Mouse (Mus musculus) intestine, embryonic 15.5 days (tissue): ENCODE measurements around the gene N4bp3. TPM values are rescaled to one million over a fixed set of nuclear protein-coding genes. Genes with fewer than 3 reads are reported as not detected.
A peak's percentile ranks its signal among the peaks of the same experiment; 100 is the strongest.

Source experiments
- ATAC-seq: fragments of 200-750 bp; cut with Nextera tagmentation; 2 replicates; pipeline ENCODE4 v1.8.0; 2017; ENCODE audit warnings: moderate TSS enrichment, moderate library complexity
- H3K27ac ChIP-seq: fragments of 300-500 bp; sonication (generic); 2 replicates; pipeline ENCODE4 v1.5.1; 2015; ENCODE audit warnings: mild to moderate bottlenecking, inconsistent platforms
- H3K27me3 ChIP-seq: fragments of 300-500 bp; sonication (generic); replicated peaks from 2 replicates; pipeline ENCODE4 v1.6.1; 2015; ENCODE audit warnings: inconsistent platforms
- H3K36me3 ChIP-seq: fragments of 300-500 bp; sonication (generic); 2 replicates; pipeline ENCODE4 v1.6.1; 2015; ENCODE audit warnings: inconsistent platforms
- H3K4me1 ChIP-seq: fragments of 300-500 bp; sonication (generic); replicated peaks from 2 replicates; pipeline ENCODE4 v1.6.1; 2015; ENCODE audit warnings: inconsistent platforms
- H3K4me2 ChIP-seq: fragments of 300-500 bp; sonication (generic); replicated peaks from 2 replicates; pipeline ENCODE4 v1.6.1; 2015; ENCODE audit warnings: mild to moderate bottlenecking, inconsistent platforms
- H3K4me3 ChIP-seq: fragments of 300-500 bp; sonication (generic); replicated peaks from 2 replicates; pipeline ENCODE4 v1.5.1; 2015; ENCODE audit warnings: inconsistent platforms
- H3K9ac ChIP-seq: fragments of 300-500 bp; sonication (generic); 2 replicates; pipeline ENCODE4 v1.6.1; 2015; ENCODE audit warnings: inconsistent platforms
- H3K9me3 ChIP-seq: fragments of 300-500 bp; sonication (generic); 2 replicates; pipeline ENCODE4 v1.6.1; 2016; ENCODE audit warnings: inconsistent platforms
- WGBS: fragments of 180-500 bp; shearing (Covaris S2); methylation state at CpG from one replicate; pipeline ENCODE4 v1.1.7; 2015; 5-methylcytosine and 5-hydroxymethylcytosine counted together
- polyA plus RNA-seq: library from polyadenylated mRNA; unstranded; fragments of >200 nt; fragmentation: Nextera tagmentation; extraction: Ambion mirVana; gene quantifications from 2 replicates; pipeline ENCODE4 v1.2.1, GENCODE M21; 2015

The N4bp3 gene
- polyA plus RNA-seq, 1 experiment from 2014 or later, result 17.6 TPM

- WGBS, result 43% methylated on average over 11 of the region's 11 CpGs
- peak overlapping the region; percentile 90; the same call in 1 of the 2 replicates for H3K27ac ChIP-seq
- H3K9me3 ChIP-seq, result no peaks in the 10 kb centered on the region
- H3K9ac ChIP-seq, result peak overlapping the region; percentile 67
- H3K27me3 ChIP-seq, result no peaks in the 10 kb centered on the region
- H3K4me3 ChIP-seq, result peak overlapping the region; percentile 78
- H3K4me1 ChIP-seq, result peaks cover 31% of the 10 kb centered on the region
- H3K4me2 ChIP-seq, result peak overlapping the region; percentile 97
- ATAC-seq, result no peak
- H3K36me3 ChIP-seq, result no peaks in the 10 kb centered on the region
Observed at GRCm38 (mm10) chr11:51649111-51649888, 1.3 kb downstream of the N4bp3 start.

DNA sequence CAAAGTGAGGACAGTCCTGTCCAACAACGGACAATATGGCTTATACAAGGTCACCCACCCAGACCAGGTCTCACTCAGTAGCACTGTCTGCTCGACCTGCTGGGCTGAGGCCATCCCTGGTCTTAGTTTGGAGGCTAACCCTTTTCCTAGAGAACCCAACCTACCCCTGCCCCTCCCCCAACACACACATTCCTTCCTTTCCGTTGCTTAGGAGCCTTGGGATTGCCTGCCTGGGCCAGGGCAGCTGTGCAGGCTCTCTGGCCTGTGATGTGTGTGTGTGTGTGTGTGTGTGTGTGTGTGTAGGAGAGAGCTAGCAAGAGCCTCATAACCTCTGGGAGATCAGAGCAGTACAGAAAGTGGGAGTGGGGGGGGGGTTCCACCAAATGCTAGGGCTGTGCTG is 2.1 kb downstream of the N4bp3 start:
- Histone ChIP-seq H3K27me3 (no peaks in the 10 kb centered on the region), H3K4me3 (no peak overlapping the region), H3K9me3 (no peaks in the 10 kb centered on the region), H3K27ac (no peak overlapping the region), H3K9ac (no peak overlapping the region; the same call in 1 of the 2 replicates), H3K4me2 (peak overlapping the region; percentile 97), H3K4me1 (peaks cover 34% of the 10 kb centered on the region), H3K36me3 (no peaks in the 10 kb centered on the region)
- WGBS, result 24% methylated on average over 3 of the region's 3 CpGs
- ATAC-seq, result no peak

DNA sequence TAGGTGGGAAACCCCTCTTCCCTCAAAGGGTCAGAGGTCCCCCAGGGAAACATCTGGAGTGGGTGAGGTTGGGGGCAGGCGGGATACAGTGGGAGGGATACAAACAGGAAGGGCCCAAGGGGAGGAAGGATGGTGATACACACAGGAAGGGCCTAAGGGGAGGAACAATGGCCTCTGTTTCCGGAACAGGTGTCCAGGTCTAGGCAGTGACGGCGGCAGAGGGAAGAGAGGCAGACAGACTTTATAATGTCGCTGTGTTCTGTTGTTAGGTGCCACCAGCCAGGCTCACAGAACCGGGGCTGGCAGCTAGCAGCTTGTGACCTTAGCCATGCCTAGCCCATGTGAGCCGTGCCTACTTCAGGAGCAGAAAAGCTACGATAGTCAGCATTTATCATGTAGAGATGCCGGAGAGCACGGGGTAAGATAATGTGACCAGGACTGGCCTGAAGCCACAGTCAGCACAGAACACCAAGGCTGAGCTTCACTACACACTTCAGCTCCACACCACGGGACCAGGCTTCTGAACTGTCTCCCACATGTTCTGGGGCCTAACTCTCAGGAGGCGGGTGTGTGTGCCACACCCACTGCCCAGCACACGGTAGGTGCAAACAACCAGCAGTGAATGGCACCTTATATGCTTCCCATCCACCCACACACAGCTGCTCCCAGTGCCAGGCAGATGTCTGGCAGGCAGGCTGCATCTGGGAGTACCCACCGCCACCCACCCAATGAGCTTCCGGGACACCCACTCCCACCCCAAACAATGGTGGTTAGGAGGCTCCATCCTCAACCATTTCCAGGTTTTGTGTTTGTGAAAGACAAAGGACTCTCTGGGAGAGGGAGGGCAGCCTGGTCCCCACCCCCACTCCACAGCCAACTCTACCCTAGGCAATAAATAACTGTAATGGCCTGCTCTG is 3.6 kb downstream of the N4bp3 start:
- H3K9me3 ChIP-seq, result no peaks in the 10 kb centered on the region
- H3K4me1 ChIP-seq, result peaks cover 36% of the 10 kb centered on the region
- H3K9ac ChIP-seq, result no peak overlapping the region
- 58% methylated on average over 15 of the region's 15 CpGs for WGBS
- no peaks in the 10 kb centered on the region for H3K27me3 ChIP-seq
- ATAC-seq, result no peak
- peak overlapping the region; percentile 51 for H3K27ac ChIP-seq
- H3K36me3 ChIP-seq, result no peaks in the 10 kb centered on the region; the same call in 1 of the 2 replicates
- H3K4me2 ChIP-seq, result peak overlapping the region; percentile 19; the same call in 1 of the 2 replicates
- H3K4me3 ChIP-seq, result no peak overlapping the region

DNA sequence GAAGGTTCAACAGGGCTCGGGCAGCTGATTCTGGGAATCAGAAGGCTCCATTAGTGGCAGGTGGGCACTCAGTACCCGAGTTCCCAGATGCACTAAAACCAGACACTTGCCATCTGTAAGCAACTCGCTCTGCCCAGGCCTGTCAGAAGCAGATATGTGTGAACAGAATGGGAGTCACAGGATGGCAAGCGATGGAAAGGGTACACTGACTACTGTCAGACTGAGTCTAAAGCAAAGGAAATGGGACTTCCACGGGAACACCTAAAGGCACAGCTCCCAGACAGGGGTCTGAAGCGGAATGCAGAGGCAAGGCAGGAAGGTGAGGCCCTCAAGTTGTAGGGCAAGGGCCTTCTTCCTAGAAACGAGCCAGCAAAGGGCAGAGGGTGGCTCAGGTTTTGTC is 4.4 kb downstream of the N4bp3 start:
- ATAC-seq, result no peak
- peaks cover 36% of the 10 kb centered on the region for H3K4me1 ChIP-seq
- H3K27ac ChIP-seq, result no peak overlapping the region

GRCm38 (mm10) chr11:51645293-51645692 is 5.3 kb downstream of the N4bp3 start:
- no peak overlapping the region for H3K4me3 ChIP-seq
- H3K27me3 ChIP-seq, result no peaks in the 10 kb centered on the region
- H3K36me3 ChIP-seq, result no peaks in the 10 kb centered on the region; the same call in 1 of the 2 replicates
- ATAC-seq, result no peak
- 66% methylated on average over 13 of the region's 13 CpGs for WGBS
- H3K4me1 ChIP-seq, result peaks cover 35% of the 10 kb centered on the region
- no peak overlapping the region for H3K4me2 ChIP-seq
- H3K9ac ChIP-seq, result no peak overlapping the region
- no peak overlapping the region for H3K27ac ChIP-seq
- H3K9me3 ChIP-seq, result no peaks in the 10 kb centered on the region

More for the DNA sequence above, 4.4 kb downstream of the N4bp3 start:
- Histone ChIP-seq H3K9me3 (no peaks in the 10 kb centered on the region), H3K4me3 (no peak overlapping the region), H3K27me3 (no peaks in the 10 kb centered on the region), H3K9ac (no peak overlapping the region), H3K36me3 (no peaks in the 10 kb centered on the region; the same call in 1 of the 2 replicates), H3K4me2 (no peak overlapping the region)
- WGBS, result 79% methylated on average over 7 of the region's 7 CpGs

- H3K9me3 ChIP-seq, result no peaks in the 10 kb centered on the region
- no peak overlapping the region; the same call in 1 of the 2 replicates for H3K4me2 ChIP-seq
- H3K4me1 ChIP-seq, result peaks cover 27% of the 10 kb centered on the region
- no peaks in the 10 kb centered on the region for H3K27me3 ChIP-seq
- no peak overlapping the region for H3K4me3 ChIP-seq
- no peak for ATAC-seq
- H3K27ac ChIP-seq, result no peak overlapping the region
- 85% methylated on average over 16 of the region's 16 CpGs for WGBS
- H3K36me3 ChIP-seq, result no peaks in the 10 kb centered on the region; the same call in 1 of the 2 replicates
- no peak overlapping the region for H3K9ac ChIP-seq
Observed at GRCm38 (mm10) chr11:51644217-51644616, 6.4 kb downstream of the N4bp3 start.

DNA sequence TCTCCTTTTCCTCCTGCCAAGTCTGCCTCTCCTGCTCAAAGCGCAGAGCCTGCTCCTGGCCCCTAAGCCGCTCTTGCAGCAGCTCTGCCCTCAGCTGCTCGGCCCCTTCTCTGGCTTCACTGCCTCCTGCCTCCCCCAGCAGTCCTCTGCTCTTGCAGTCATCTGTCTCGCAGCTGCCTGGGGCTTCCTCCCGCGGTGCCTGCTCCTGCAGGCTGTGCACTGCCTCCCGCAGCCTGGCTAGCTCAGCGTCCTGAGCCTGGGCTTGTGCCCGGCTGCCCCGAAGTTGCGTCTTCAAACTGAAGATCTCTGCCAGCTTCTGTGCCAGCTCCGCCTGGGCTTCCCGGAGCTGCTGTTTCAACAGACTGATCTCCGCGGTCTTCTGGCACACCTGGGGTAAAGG is 6.9 kb downstream of the N4bp3 start:
- Histone ChIP-seq H3K36me3 (no peaks in the 10 kb centered on the region; the same call in 1 of the 2 replicates), H3K4me1 (peaks cover 22% of the 10 kb centered on the region), H3K27me3 (no peaks in the 10 kb centered on the region), H3K4me3 (no peak overlapping the region), H3K4me2 (no peak overlapping the region; the same call in 1 of the 2 replicates), H3K9ac (no peak overlapping the region; the same call in 1 of the 2 replicates), H3K9me3 (no peaks in the 10 kb centered on the region), H3K27ac (no peak overlapping the region)
- ATAC-seq, result no peak
- WGBS, result 53% methylated on average over 15 of the region's 15 CpGs

- Histone ChIP-seq H3K4me2 (no peak overlapping the region), H3K27ac (no peak overlapping the region), H3K9ac (no peak overlapping the region), H3K4me3 (no peak overlapping the region), H3K9me3 (no peaks in the 10 kb centered on the region), H3K36me3 (no peaks in the 10 kb centered on the region; the same call in 1 of the 2 replicates), H3K4me1 (peaks cover 18% of the 10 kb centered on the region), H3K27me3 (no peaks in the 10 kb centered on the region)
- 68% methylated on average over 9 of the region's 9 CpGs for WGBS
- no peak for ATAC-seq
Observed at GRCm38 (mm10) chr11:51643202-51643601, 7.4 kb downstream of the N4bp3 start.

DNA sequence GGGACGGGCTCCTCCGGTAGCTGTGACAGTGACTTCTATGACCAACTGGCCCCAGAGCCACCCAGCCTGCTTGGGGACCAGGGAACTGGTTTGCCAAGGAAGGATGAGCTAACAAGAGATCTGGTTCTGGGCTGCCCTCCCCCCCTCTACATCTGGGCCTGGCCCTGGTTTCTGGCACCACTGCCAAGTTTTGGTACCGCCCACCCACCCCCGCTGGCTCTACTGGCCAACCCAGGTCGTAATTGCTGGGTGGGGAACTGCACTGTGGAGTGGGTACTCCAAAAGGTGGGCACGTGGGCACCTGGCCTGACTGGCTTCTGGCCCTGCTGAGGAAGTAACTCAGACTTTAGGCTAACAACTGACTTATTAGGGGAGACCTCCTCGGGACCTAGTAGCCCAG is 9.9 kb downstream of the N4bp3 start:
- peaks cover 21% of the 10 kb centered on the region for H3K4me1 ChIP-seq
- ATAC-seq, result no peak
- no peaks in the 10 kb centered on the region; the same call in 1 of the 2 replicates for H3K36me3 ChIP-seq
- no peak overlapping the region for H3K4me2 ChIP-seq
- H3K9me3 ChIP-seq, result no peaks in the 10 kb centered on the region
- no peak overlapping the region for H3K4me3 ChIP-seq
- WGBS, result 75% methylated on average over 7 of the region's 7 CpGs
- H3K27me3 ChIP-seq, result no peaks in the 10 kb centered on the region
- no peak overlapping the region for H3K9ac ChIP-seq
- H3K27ac ChIP-seq, result no peak overlapping the region

GRCm38 (mm10) chr11:51638497-51638896 is 12.1 kb downstream of the N4bp3 start:
- no peak for ATAC-seq
- H3K4me3 ChIP-seq, result no peak overlapping the region
- no peaks in the 10 kb centered on the region; the same call in 1 of the 2 replicates for H3K36me3 ChIP-seq
- H3K4me1 ChIP-seq, result peaks cover 11% of the 10 kb centered on the region
- H3K9ac ChIP-seq, result no peak overlapping the region
- peak overlapping the region; percentile 62; the same call in 1 of the 2 replicates for H3K27ac ChIP-seq
- no peaks in the 10 kb centered on the region for H3K27me3 ChIP-seq
- H3K9me3 ChIP-seq, result no peaks in the 10 kb centered on the region
- WGBS, result 69% methylated on average over 5 of the region's 5 CpGs
- H3K4me2 ChIP-seq, result 0 out of 2 replicates have a peak overlapping the region, but pooled peaks have one; percentile 52

- Histone ChIP-seq H3K36me3 (no peaks in the 10 kb centered on the region; the same call in 1 of the 2 replicates), H3K9me3 (no peaks in the 10 kb centered on the region), H3K27me3 (no peaks in the 10 kb centered on the region), H3K9ac (peak overlapping the region; percentile 45), H3K4me1 (peaks cover 9% of the 10 kb centered on the region), H3K4me3 (0 out of 2 replicates have a peak overlapping the region, but pooled peaks have one; percentile 6), H3K27ac (peak overlapping the region; percentile 62; the same call in 1 of the 2 replicates), H3K4me2 (peak overlapping the region; percentile 52)
- 8% methylated on average over 17 of the region's 17 CpGs for WGBS
- ATAC-seq, result no peak
Observed at GRCm38 (mm10) chr11:51637971-51638414, 12.6 kb downstream of the N4bp3 start.

DNA sequence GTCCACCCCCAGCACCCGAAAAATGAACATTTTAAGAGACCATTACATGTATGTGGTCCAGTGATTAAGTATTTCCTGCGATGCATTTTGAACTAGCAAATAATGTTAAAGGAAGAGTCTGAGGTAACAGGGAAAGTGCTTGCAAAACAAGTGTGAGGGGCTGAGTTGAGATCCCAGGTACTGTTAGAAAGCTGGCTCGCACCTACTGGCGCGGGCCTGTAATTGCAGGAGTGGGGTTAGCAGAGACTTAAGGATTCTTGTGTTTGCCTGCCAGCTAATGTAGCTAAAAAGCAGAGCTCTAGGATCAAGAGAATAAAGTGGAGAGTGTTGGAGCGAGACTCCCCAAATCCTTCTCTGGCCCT is 14.3 kb downstream of the N4bp3 start:
- Histone ChIP-seq H3K4me1 (peaks cover 9% of the 10 kb centered on the region), H3K27ac (peak overlapping the region; percentile 83), H3K9ac (peak overlapping the region; percentile 76), H3K4me3 (peak overlapping the region; percentile 66), H3K9me3 (no peaks in the 10 kb centered on the region), H3K4me2 (peak overlapping the region; percentile 76), H3K36me3 (no peaks in the 10 kb centered on the region), H3K27me3 (no peaks in the 10 kb centered on the region)
- WGBS, result 5% methylated on average over 6 of the region's 6 CpGs
- peak; percentile 46 for ATAC-seq
